Mouse (Mus musculus): ENCODE results near the gene Ntrk3. TPM values are rescaled to one million over a fixed set of nuclear protein-coding genes. Genes with fewer than 3 reads are reported as not detected.

The Ntrk3 gene
- polyA plus RNA-seq, 2 experiments = 5.3 to 15.0 TPM

DNA sequence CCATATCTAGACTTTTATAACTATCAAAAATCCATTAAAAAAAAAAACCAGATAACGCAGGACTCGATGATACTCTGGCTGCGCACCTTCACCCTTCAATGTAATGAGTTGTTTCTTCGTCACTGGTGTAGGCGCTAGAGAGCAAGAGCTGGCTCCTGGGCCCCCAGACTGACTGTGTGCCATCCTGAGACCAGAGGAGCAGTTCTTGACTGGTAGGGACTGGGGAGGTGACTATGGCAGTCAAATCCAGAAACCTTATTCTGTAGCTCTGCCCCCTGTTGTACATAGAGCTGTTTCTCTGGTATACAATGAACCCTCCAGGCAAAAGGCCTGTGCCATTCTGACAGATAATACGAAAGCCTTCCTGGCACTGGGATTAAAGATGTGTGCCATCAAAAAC is 616 bp downstream of the Ntrk3 start:
- no peak overlapping the region for H3K9ac ChIP-seq (ENCODE audit: low read depth, low read length, severe bottlenecking)
- no peak overlapping the region for H3K4me3 ChIP-seq (replicated peaks; ENCODE audit: low read length)
- no peaks in the 10 kb centered on the region for H3K27me3 ChIP-seq (ENCODE audit: control insufficient read depth, insufficient read depth, low read length)
- no peak overlapping the region for H3K27ac ChIP-seq (replicated peaks; ENCODE audit: low read depth, low read length)
- no peak for TF ChIP-seq POLR2A (IDR thresholded peaks at IDR 0.05; ENCODE audit: borderline replicate concordance, extremely low read depth, insufficient read depth, insufficient read length)
- no peaks in the 10 kb centered on the region for H3K4me1 ChIP-seq (ENCODE audit: control insufficient read depth, insufficient read depth, low read length)
- ATAC-seq (ENCODE audit: low FRiP score, low read depth) (no peak), DNase-seq (ENCODE audit: low spot score) (no peak)
- no peaks in the 10 kb centered on the region for H3K36me3 ChIP-seq (ENCODE audit: control insufficient read depth, insufficient read depth, low read length)
- WGBS = 93% methylated on average over 6 of the region's 6 CpGs
- H3K9me3 ChIP-seq (ENCODE audit: control insufficient read depth, low read length) = no peaks in the 10 kb centered on the region
- no peak overlapping the region for H3K4me2 ChIP-seq (replicated peaks; ENCODE audit: low read depth, low read length, severe bottlenecking)

DNA sequence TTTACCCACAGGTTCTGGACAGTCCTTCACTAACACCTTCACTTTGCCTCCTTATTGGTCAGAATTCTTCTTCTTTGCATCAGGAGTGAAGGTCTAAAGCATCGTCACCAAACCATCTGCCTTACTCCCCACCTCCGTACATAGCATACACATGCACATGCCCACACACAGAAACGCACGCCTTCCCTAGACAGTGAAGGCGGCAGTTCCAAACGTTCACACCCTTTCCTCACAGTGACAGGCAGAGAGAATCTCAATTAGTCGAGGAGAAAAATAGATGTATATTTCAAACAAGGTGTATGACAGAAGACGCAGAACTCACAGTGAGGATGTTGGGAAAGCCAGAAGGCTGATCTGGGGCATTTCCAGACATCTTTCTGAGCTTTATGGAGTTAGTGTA is 6.4 kb downstream of the Ntrk3 start:
- Histone ChIP-seq H3K27ac (replicated peaks; ENCODE audit: low read depth, low read length) (no peak overlapping the region), H3K9me3 (ENCODE audit: control insufficient read depth, low read length) (no peaks in the 10 kb centered on the region), H3K4me2 (replicated peaks; ENCODE audit: low read depth, low read length, severe bottlenecking) (no peak overlapping the region), H3K27me3 (ENCODE audit: control insufficient read depth, insufficient read depth, low read length) (no peaks in the 10 kb centered on the region), H3K36me3 (ENCODE audit: control insufficient read depth, insufficient read depth, low read length) (no peaks in the 10 kb centered on the region), H3K9ac (ENCODE audit: low read depth, low read length, severe bottlenecking) (no peak overlapping the region), H3K4me3 (replicated peaks; ENCODE audit: low read length) (no peak overlapping the region), H3K4me1 (ENCODE audit: control insufficient read depth, insufficient read depth, low read length) (no peaks in the 10 kb centered on the region)
- DNase-seq (ENCODE audit: low spot score) (no peak), ATAC-seq (ENCODE audit: low FRiP score, low read depth) (no peak)
- 77% methylated on average over 8 of the region's 8 CpGs for WGBS
- no peak for TF ChIP-seq POLR2A (IDR thresholded peaks at IDR 0.05; ENCODE audit: borderline replicate concordance, extremely low read depth, insufficient read depth, insufficient read length)

DNA sequence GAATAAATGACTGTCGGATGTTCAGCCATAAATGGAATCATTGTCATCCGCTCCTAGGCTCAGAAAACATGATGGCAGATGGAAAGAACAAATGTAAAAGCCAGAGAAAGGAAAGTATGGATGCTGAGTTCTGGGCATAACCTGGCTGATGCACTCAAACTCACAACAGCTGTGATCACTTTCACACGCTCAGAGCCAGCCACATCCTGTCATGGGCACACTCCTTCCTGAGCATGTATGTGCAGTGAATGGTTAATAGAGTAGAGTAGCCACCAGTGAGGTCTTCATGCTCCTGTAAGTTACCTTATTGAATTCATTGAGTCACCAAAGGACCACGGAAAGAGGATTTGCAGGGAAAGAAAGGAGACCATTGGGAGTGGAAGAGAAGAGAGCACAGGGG is 13.2 kb downstream of the Ntrk3 start:
- 78% methylated on average over 4 of the region's 4 CpGs for WGBS
- Histone ChIP-seq H3K27me3 (ENCODE audit: control insufficient read depth, insufficient read depth, low read length) (no peaks in the 10 kb centered on the region), H3K36me3 (ENCODE audit: control insufficient read depth, insufficient read depth, low read length) (no peaks in the 10 kb centered on the region), H3K9me3 (ENCODE audit: control insufficient read depth, low read length) (no peaks in the 10 kb centered on the region), H3K4me2 (replicated peaks; ENCODE audit: low read depth, low read length, severe bottlenecking) (no peak overlapping the region), H3K4me3 (replicated peaks; ENCODE audit: low read length) (no peak overlapping the region), H3K27ac (replicated peaks; ENCODE audit: low read depth, low read length) (no peak overlapping the region), H3K4me1 (ENCODE audit: control insufficient read depth, insufficient read depth, low read length) (no peaks in the 10 kb centered on the region), H3K9ac (ENCODE audit: low read depth, low read length, severe bottlenecking) (no peak overlapping the region)
- TF ChIP-seq POLR2A (IDR thresholded peaks at IDR 0.05; ENCODE audit: borderline replicate concordance, extremely low read depth, insufficient read depth, insufficient read length) = no peak
- ATAC-seq (ENCODE audit: low FRiP score, low read depth) (no peak), DNase-seq (ENCODE audit: low spot score) (no peak)

DNA sequence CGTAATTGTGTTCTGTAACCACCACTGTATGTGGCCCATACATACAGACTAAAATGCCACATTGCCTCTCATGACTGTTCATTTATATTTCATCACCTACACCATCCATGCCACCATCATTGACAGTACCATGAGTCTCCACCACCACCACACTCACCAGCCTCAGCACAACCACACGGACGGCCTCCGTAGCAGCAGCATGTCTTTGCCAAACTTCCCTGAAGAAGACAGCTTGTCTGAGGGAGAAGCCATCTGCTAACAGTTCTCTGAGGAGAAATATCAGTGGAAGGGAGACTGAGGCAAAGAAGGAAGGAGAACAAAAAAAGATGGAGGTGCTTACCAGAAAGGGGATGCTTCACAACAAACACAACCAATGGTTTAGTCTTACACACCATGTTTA is 15.8 kb downstream of the Ntrk3 start:
- Histone ChIP-seq H3K36me3 (ENCODE audit: control insufficient read depth, insufficient read depth, low read length) (no peaks in the 10 kb centered on the region), H3K4me3 (replicated peaks; ENCODE audit: low read length) (no peak overlapping the region), H3K27ac (replicated peaks; ENCODE audit: low read depth, low read length) (no peak overlapping the region), H3K9me3 (ENCODE audit: control insufficient read depth, low read length) (no peaks in the 10 kb centered on the region), H3K4me1 (ENCODE audit: control insufficient read depth, insufficient read depth, low read length) (no peaks in the 10 kb centered on the region), H3K27me3 (ENCODE audit: control insufficient read depth, insufficient read depth, low read length) (no peaks in the 10 kb centered on the region), H3K4me2 (replicated peaks; ENCODE audit: low read depth, low read length, severe bottlenecking) (no peak overlapping the region), H3K9ac (ENCODE audit: low read depth, low read length, severe bottlenecking) (no peak overlapping the region)
- DNase-seq (ENCODE audit: low spot score) (no peak), ATAC-seq (ENCODE audit: low FRiP score, low read depth) (no peak)
- WGBS = 95% methylated on average over 4 of the region's 4 CpGs
- no peak for TF ChIP-seq POLR2A (IDR thresholded peaks at IDR 0.05; ENCODE audit: borderline replicate concordance, extremely low read depth, insufficient read depth, insufficient read length)

DNA sequence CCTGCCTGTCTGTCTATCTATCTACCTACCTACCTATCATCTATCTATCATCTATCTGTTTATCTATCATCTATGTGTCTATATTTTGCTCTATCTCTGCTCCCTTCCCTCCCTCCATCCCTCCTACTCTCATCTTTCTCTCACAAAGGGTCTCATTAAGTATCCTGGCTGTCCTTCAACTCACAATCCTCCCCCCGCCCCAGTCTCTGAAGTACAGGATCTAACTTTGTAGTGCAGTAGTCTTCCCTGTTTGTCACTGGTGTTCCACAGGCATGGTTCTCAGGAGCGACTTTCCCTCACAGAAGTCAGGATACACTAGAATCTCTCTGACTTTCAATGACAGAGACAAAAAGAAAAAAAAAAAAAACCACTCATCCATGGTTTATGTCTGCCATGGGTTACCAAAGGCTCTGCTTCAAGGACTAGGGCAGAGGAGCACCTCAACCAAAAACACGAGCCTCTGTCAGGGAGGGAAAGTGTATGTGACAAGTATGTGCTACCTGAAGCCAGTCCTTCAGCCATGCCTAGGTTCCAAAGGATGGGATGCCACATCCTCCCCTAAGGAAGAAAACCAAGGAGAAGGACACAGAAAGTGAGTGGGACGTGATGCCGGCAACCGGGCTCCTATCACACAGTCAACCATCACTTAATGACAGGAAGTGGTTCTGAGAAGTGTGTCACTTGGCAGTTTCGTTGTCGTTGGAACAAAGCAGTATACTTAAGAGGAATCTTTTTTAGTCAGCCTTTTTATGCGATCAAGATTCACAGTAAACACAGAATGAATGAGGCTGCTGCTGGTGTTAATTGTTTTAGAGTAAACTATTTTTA is 16.6 kb downstream of the Ntrk3 start:
- H3K36me3 ChIP-seq (ENCODE audit: control insufficient read depth, insufficient read depth, low read length) = no peaks in the 10 kb centered on the region

More for the DNA sequence above, 16.6 kb downstream of the Ntrk3 start:
- no peak overlapping the region for H3K9ac ChIP-seq (ENCODE audit: low read depth, low read length, severe bottlenecking)
- ATAC-seq (ENCODE audit: low FRiP score, low read depth) = no peak
- H3K4me2 ChIP-seq (replicated peaks; ENCODE audit: low read depth, low read length, severe bottlenecking) = no peak overlapping the region
- no peaks in the 10 kb centered on the region for H3K27me3 ChIP-seq (ENCODE audit: control insufficient read depth, insufficient read depth, low read length)
- no peaks in the 10 kb centered on the region for H3K4me1 ChIP-seq (ENCODE audit: control insufficient read depth, insufficient read depth, low read length)
- DNase-seq (ENCODE audit: low spot score) = no peak
- no peaks in the 10 kb centered on the region for H3K9me3 ChIP-seq (ENCODE audit: control insufficient read depth, low read length)
- H3K4me3 ChIP-seq (replicated peaks; ENCODE audit: low read length) = no peak overlapping the region
- 81% methylated on average over 9 of the region's 9 CpGs for WGBS
- no peak for TF ChIP-seq POLR2A (IDR thresholded peaks at IDR 0.05; ENCODE audit: borderline replicate concordance, extremely low read depth, insufficient read depth, insufficient read length)
- no peak overlapping the region for H3K27ac ChIP-seq (replicated peaks; ENCODE audit: low read depth, low read length)
